In genomic region chr7:29814381-29814780, GRCm38 (mm10) we compare ENCODE assay signal across 10 mouse cellular contexts. TPM values are rescaled to one million over a fixed set of nuclear protein-coding genes. Genes with fewer than 3 reads are reported as not detected.
DNase-seq lines count a peak whose midpoint lies in the region; ATAC-seq and TF ChIP-seq lines count a peak whose summit lies in the region.
"Had no signal": no experiment of that assay in that cellular context is flagged by ENCODE, and none has a peak within 500 bp of the region (broad histone marks: within the 10 kb centered on the region; RNA-seq: fewer than 3 reads in every experiment).

No protein-coding gene starts in this region.

- H3K4me2 ChIP-seq in hindbrain, embryonic 12.5 days (replicated peaks), result peak overlapping the region; percentile 66
- H3K4me2 ChIP-seq in midbrain, embryonic 12.5 days (replicated peaks), result peak overlapping the region; percentile 64

- H3K9ac ChIP-seq in hindbrain, embryonic 12.5 days, result no peak overlapping the region
- H3K9ac ChIP-seq in midbrain, embryonic 12.5 days (replicated peaks), result 0 out of 2 replicates have a peak overlapping the region, but pooled peaks have one; percentile 65

- ATAC-seq in hindbrain, embryonic 12.5 days (ENCODE audit: low FRiP score), result no peak
- ATAC-seq in midbrain, embryonic 12.5 days (ENCODE audit: low FRiP score, low read depth), result no peak
- ATAC-seq in activated CD4-positive, CD25-positive, alpha-beta regulatory T cell, adult 4 months, result no peak

- no peak for DNase-seq in gastrocnemius, adult 2 months
- DNase-seq in gastrocnemius, postnatal 14 days, result no peak
- DNase-seq in frontal cortex, postnatal 25 days (ENCODE audit: low spot score in 2 of 2), result no peak
- no peak for DNase-seq in cerebellum, adult 2 months
- DNase-seq: kidney, adult 9 months had no signal

- H3K4me1 ChIP-seq in bone marrow macrophage, adult 2 months (ENCODE audit: control insufficient read depth, insufficient read depth, low read length), result peaks cover 20% of the 10 kb centered on the region
- H3K4me1 ChIP-seq in hindbrain, embryonic 12.5 days, result peaks cover 35% of the 10 kb centered on the region
- peaks cover 27% of the 10 kb centered on the region for H3K4me1 ChIP-seq in midbrain, embryonic 12.5 days
- peaks cover 9% of the 10 kb centered on the region for H3K4me1 ChIP-seq in cerebellum, adult 2 months (ENCODE audit: control insufficient read depth, insufficient read depth, low read length)

- H3K9me3 ChIP-seq in hindbrain, embryonic 12.5 days (replicated peaks), result no peaks in the 10 kb centered on the region; the same call in 1 of the 2 replicates
- H3K9me3 ChIP-seq in midbrain, embryonic 12.5 days, result 0 out of 2 replicates have a peak, but pooled peaks cover 1% of the 10 kb centered on the region
- H3K9me3 ChIP-seq: G1E had no signal

- H3K27ac ChIP-seq in gastrocnemius, adult 2 months, result no peak overlapping the region
- H3K27ac ChIP-seq in bone marrow macrophage, adult 2 months (ENCODE audit: insufficient read depth, low read depth, low read length), result no peak overlapping the region
- no peak overlapping the region for H3K27ac ChIP-seq in hindbrain, embryonic 12.5 days
- no peak overlapping the region for H3K27ac ChIP-seq in midbrain, embryonic 12.5 days (replicated peaks)
- H3K27ac ChIP-seq in cerebellum, adult 2 months (ENCODE audit: insufficient read depth, low read length), result no peak overlapping the region

- peak overlapping the region; percentile 81; the same call in 1 of the 2 replicates for H3K4me3 ChIP-seq in gastrocnemius, adult 2 months
- H3K4me3 ChIP-seq in bone marrow macrophage, adult 2 months (ENCODE audit: insufficient read depth, low read length), result peak overlapping the region; percentile 95; the same call in 1 of the 2 replicates
- 0 out of 2 replicates have a peak overlapping the region, but pooled peaks have one; percentile 66 for H3K4me3 ChIP-seq in hindbrain, embryonic 12.5 days
- peak overlapping the region; percentile 63 for H3K4me3 ChIP-seq in midbrain, embryonic 12.5 days
- no peak overlapping the region for H3K4me3 ChIP-seq in cerebellum, adult 2 months (replicated peaks; ENCODE audit: insufficient read depth, low read depth, low read length)

- TF ChIP-seq POLR2A in bone marrow macrophage, adult 2 months (IDR thresholded peaks at IDR 0.05; ENCODE audit: borderline replicate concordance, low read depth, low read length), result no peak
- TF ChIP-seq POLR2A in cerebellum, adult 2 months (IDR thresholded peaks at IDR 0.05; ENCODE audit: borderline replicate concordance, insufficient read depth, low read length), result no peak

- TF ChIP-seq CTCF in gastrocnemius, adult 2 months (IDR thresholded peaks at IDR 0.05), result no peak
- no peak for TF ChIP-seq CTCF in bone marrow macrophage, adult 2 months (IDR thresholded peaks at IDR 0.05; ENCODE audit: low read depth, low read length)
- TF ChIP-seq CTCF in cerebellum, adult 2 months (IDR thresholded peaks at IDR 0.05; ENCODE audit: borderline replicate concordance, insufficient read depth, low read depth, low read length), result no peak

- WGBS in hindbrain, embryonic 12.5 days, result 90% methylated on average over 2 of the region's 2 CpGs
- WGBS in midbrain, embryonic 12.5 days, result 85% methylated on average over 2 of the region's 2 CpGs
- 88% methylated on average over 2 of the region's 2 CpGs for WGBS in cerebellum, adult 2 months

- intact Hi-C loops in gastrocnemius, adult 2 months (cut with DNase I), result no loop called here
- intact Hi-C loops in gastrocnemius, postnatal 14 days (cut with DNase I; ENCODE audit: low total_unique reads), result no loop called here

- no peaks in the 10 kb centered on the region for H3K27me3 ChIP-seq in hindbrain, embryonic 12.5 days
- H3K27me3 ChIP-seq in midbrain, embryonic 12.5 days, result no peaks in the 10 kb centered on the region
- H3K27me3 ChIP-seq in cerebellum, adult 2 months (ENCODE audit: control insufficient read depth, insufficient read depth, low read length), result no peaks in the 10 kb centered on the region

- 0 out of 2 replicates have a peak, but pooled peaks cover 6% of the 10 kb centered on the region for H3K36me3 ChIP-seq in hindbrain, embryonic 12.5 days
- H3K36me3 ChIP-seq in midbrain, embryonic 12.5 days, result 0 out of 2 replicates have a peak, but pooled peaks cover 3% of the 10 kb centered on the region

RNA-seq across cellular contexts. Expression of gene Zfp790, which starts 1.5 kb away (rescaled TPM):
- total RNA-seq in gastrocnemius, adult 2 months (2021), result 10 to 100 TPM in 1 of 2 experiments, 1 to 10 TPM in 1; 10.0 to 10.6 TPM
- 1 to 10 TPM; 9.1 to 9.7 TPM for total RNA-seq in gastrocnemius, postnatal 14 days (2021)
- polyA plus RNA-seq in bone marrow macrophage, adult 2 months (2012; ENCODE audit: insufficient read depth, insufficient read length, missing spikeins), result 7.9 and 9.5 TPM in 2 replicates
- polyA plus RNA-seq in hindbrain, embryonic 12.5 days (2016; fragmentation: Nextera tagmentation; extraction: Ambion mirVana), result 26.3 and 27.2 TPM in 2 replicates
- polyA plus RNA-seq in midbrain, embryonic 12.5 days (2016; fragmentation: Nextera tagmentation; extraction: Ambion mirVana), result 24.0 and 26.3 TPM in 2 replicates
- 10.7 and 11.1 TPM in 2 replicates for polyA plus RNA-seq in cerebellum, adult 2 months (2012; rRNA removed)
- polyA plus RNA-seq in activated CD4-positive, CD25-positive, alpha-beta regulatory T cell, adult 4 months (2017; shearing (Covaris generic)), result 10 to 100 TPM; 12.7 to 17.4 TPM

RNA-seq across cellular contexts. Expression of gene Zfp30, which starts 30.6 kb away (rescaled TPM):
- total RNA-seq in gastrocnemius, adult 2 months (2021), result 1 to 10 TPM; 1.8 to 2.6 TPM
- 1 to 10 TPM; 2.6 to 3.2 TPM for total RNA-seq in gastrocnemius, postnatal 14 days (2021)
- 1.4 and 2.6 TPM in 2 replicates for polyA plus RNA-seq in bone marrow macrophage, adult 2 months (2012; ENCODE audit: insufficient read depth, insufficient read length, missing spikeins)
- polyA plus RNA-seq in hindbrain, embryonic 12.5 days (2016; fragmentation: Nextera tagmentation; extraction: Ambion mirVana), result 10.3 and 10.9 TPM in 2 replicates
- polyA plus RNA-seq in midbrain, embryonic 12.5 days (2016; fragmentation: Nextera tagmentation; extraction: Ambion mirVana), result 11.5 and 11.8 TPM in 2 replicates
- 9.8 and 10.4 TPM in 2 replicates for polyA plus RNA-seq in cerebellum, adult 2 months (2012; rRNA removed)
- polyA plus RNA-seq in activated CD4-positive, CD25-positive, alpha-beta regulatory T cell, adult 4 months (2017; shearing (Covaris generic)), result under 1 TPM; 0.15 to 0.45 TPM

RNA-seq across cellular contexts. Expression of gene Zfp940, which starts 39.1 kb away (rescaled TPM):
- total RNA-seq in gastrocnemius, adult 2 months (2021), result 1 to 10 TPM; 2.7 to 2.8 TPM
- under 1 TPM; 0.27 to 0.35 TPM for total RNA-seq in gastrocnemius, postnatal 14 days (2021)
- polyA plus RNA-seq in bone marrow macrophage, adult 2 months (2012; ENCODE audit: insufficient read depth, insufficient read length, missing spikeins), result 1.4 and 2.1 TPM in 2 replicates
- 11.4 and 11.8 TPM in 2 replicates for polyA plus RNA-seq in hindbrain, embryonic 12.5 days (2016; fragmentation: Nextera tagmentation; extraction: Ambion mirVana)
- polyA plus RNA-seq in midbrain, embryonic 12.5 days (2016; fragmentation: Nextera tagmentation; extraction: Ambion mirVana), result 11.8 and 12.4 TPM in 2 replicates
- polyA plus RNA-seq in cerebellum, adult 2 months (2012; rRNA removed), result 10.6 and 10.8 TPM in 2 replicates
- polyA plus RNA-seq in activated CD4-positive, CD25-positive, alpha-beta regulatory T cell, adult 4 months (2017; shearing (Covaris generic)), result 1 to 10 TPM; 5.3 to 7.4 TPM

RNA-seq across cellular contexts. Expression of gene Zfp420, which starts 45.4 kb away (rescaled TPM):
- total RNA-seq in gastrocnemius, adult 2 months (2021), result 1 to 10 TPM; 2.8 to 4.3 TPM
- 1 to 10 TPM; 2.2 to 2.6 TPM for total RNA-seq in gastrocnemius, postnatal 14 days (2021)
- 4.8 and 5.7 TPM in 2 replicates for polyA plus RNA-seq in bone marrow macrophage, adult 2 months (2012; ENCODE audit: insufficient read depth, insufficient read length, missing spikeins)
- polyA plus RNA-seq in hindbrain, embryonic 12.5 days (2016; fragmentation: Nextera tagmentation; extraction: Ambion mirVana), result 12.7 and 14.6 TPM in 2 replicates
- 14.2 and 14.4 TPM in 2 replicates for polyA plus RNA-seq in midbrain, embryonic 12.5 days (2016; fragmentation: Nextera tagmentation; extraction: Ambion mirVana)
- polyA plus RNA-seq in cerebellum, adult 2 months (2012; rRNA removed), result 12.7 and 13.6 TPM in 2 replicates
- 1 to 10 TPM; 4.6 to 5.2 TPM for polyA plus RNA-seq in activated CD4-positive, CD25-positive, alpha-beta regulatory T cell, adult 4 months (2017; shearing (Covaris generic))

RNA-seq across cellular contexts. Expression of gene Zfp84, which starts 46.0 kb away (rescaled TPM):
- total RNA-seq in gastrocnemius, adult 2 months (2021), result 1 to 10 TPM; 6.2 to 8.8 TPM
- total RNA-seq in gastrocnemius, postnatal 14 days (2021), result 1 to 10 TPM; 8.3 to 8.5 TPM
- polyA plus RNA-seq in bone marrow macrophage, adult 2 months (2012; ENCODE audit: insufficient read depth, insufficient read length, missing spikeins), result 10.3 and 12.5 TPM in 2 replicates
- polyA plus RNA-seq in hindbrain, embryonic 12.5 days (2016; fragmentation: Nextera tagmentation; extraction: Ambion mirVana), result 17.9 and 19.6 TPM in 2 replicates
- 18.1 and 18.4 TPM in 2 replicates for polyA plus RNA-seq in midbrain, embryonic 12.5 days (2016; fragmentation: Nextera tagmentation; extraction: Ambion mirVana)
- polyA plus RNA-seq in cerebellum, adult 2 months (2012; rRNA removed), result 11.1 and 12.3 TPM in 2 replicates
- 10 to 100 TPM; 10.1 to 16.9 TPM for polyA plus RNA-seq in activated CD4-positive, CD25-positive, alpha-beta regulatory T cell, adult 4 months (2017; shearing (Covaris generic))
